Mouse (Mus musculus): ENCODE results near the gene Thap11.

The Thap11 gene

GRCm38 (mm10) chr8:105900180-105900940, 45.4 kb downstream of the Thap11 start, which contains the start of gene Pskh1:
Gene Pskh1 (plus strand): TSS chr8:105900441.
- DNase-seq (ENCODE audit: low read depth in 1 of 2, low spot score in 2 of 2): peak; percentile 75 to 88

- DNase-seq (ENCODE audit: low read depth in 1 of 2, low spot score in 2 of 2): no peak
Observed at GRCm38 (mm10) chr8:105900941-105901616, 46.1 kb downstream of the Thap11 start.
